Mouse (Mus musculus): ENCODE results near the gene Npas2.
A peak's percentile ranks its signal among the peaks of the same experiment; 100 is the strongest.

Gene Npas2

DNA sequence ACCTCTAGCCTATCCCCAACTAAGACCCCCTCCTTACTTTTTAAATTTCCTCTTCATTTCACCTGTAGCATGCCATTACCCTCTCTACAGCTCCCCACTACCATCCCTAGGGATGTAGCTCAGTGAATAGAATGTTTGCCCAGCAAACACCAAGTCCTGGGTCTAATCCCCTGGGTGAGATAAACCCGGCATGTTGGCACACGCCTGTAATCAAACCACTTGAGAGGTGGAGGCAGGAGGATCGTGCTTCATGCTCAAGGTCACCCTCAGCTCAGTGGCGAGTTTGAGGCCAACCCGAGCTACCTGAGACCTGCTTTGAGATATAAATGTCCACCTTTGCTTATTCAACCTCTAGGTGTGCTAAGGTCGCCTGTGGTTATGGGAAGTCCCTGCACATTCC lies 19.5 kb downstream of the Npas2 start:
- no peak for DNase-seq (ENCODE audit: low read depth, low spot score)

DNA sequence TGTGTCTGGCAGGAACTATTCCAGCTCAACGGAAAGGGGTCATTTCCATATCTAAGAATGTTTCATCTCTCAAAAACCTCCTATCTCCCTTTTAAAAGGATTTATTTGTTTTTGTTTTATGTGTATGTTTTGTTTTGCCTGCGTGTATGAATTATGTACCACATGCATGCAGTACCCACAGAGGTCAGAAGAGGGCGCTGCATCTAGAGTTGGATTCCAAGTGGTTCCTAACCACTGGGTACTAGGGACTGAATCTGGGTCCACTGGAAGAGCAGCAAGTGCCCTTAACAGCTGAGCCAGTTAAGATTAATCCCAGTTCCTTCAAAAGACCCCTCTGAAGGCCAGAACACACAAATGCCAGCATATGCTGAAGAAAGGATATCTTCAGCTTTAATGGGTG lies 24.1 kb downstream of the Npas2 start:
- DNase-seq (ENCODE audit: low read depth, low spot score) = peak; percentile 66

DNA sequence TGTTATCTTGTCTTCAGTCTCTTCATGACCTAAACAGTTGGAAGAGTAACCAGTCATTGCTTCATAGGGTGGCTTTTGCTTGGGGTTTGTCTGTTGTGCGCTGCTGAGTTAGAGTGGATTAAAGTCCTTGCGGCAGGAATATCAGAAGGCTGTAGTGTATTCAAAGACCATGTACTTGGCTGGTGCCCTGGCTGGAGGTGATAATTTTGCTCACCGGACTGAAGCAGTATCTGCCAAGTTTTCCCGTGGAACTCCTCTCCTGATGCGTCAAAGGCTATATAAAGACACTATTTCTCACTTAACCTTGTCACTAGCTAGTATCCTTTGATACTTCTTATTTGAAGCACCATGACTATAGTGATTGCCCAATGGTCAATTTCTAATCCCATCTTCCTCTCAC lies 34.9 kb downstream of the Npas2 start:
- no peak for DNase-seq (ENCODE audit: low read depth, low spot score)

DNA sequence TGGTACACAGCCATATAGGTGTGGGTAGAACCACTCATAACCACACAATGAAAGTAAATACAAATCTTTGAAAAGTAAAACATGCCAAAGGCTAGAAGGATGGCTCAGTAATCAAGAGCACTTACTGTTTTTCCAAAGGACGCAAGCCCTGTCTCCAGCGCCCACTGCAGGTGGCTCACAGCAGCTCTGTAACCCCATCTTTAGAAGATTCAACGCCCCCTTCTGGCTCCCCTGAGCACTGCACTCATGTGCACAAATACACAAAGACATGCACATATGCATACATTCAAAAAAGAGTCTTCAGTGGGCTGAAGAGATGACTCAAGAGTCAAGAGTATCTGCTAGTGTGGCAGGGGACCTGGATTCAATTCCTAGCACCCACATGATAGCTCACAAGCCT lies 36.5 kb downstream of the Npas2 start:
- DNase-seq (ENCODE audit: low read depth, low spot score) = peak; percentile 69

DNA sequence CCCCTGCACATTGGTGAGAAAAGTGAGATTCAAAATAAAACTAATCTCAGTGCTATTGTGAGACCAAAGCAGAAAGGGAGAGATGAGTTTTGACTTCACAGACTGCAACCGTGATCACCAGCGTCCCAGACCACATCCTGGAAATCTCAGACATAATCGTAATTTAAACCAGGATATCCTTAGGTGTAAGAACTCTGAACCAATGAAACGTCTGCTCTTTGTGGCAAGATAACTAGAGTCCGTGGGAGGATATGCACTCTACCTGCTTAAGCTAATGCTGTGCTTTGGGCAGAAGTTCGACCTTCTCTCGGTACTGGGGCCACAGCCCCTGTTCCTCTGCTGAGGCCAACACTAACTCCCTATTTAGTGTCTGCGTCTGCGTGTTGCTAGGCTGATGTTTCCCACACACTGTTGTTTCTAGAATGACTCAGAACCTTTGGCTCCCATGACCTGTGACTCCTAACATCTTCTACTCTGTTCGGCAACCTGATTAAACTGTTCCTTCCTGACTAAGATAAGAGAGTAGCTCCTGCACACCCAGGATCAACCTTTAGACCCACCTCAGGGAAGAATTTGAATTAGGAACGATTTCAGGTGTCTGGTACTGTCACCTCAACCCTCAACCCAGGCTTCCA lies 41.4 kb downstream of the Npas2 start:
- DNase-seq (ENCODE audit: low read depth, low spot score) = no peak

DNA sequence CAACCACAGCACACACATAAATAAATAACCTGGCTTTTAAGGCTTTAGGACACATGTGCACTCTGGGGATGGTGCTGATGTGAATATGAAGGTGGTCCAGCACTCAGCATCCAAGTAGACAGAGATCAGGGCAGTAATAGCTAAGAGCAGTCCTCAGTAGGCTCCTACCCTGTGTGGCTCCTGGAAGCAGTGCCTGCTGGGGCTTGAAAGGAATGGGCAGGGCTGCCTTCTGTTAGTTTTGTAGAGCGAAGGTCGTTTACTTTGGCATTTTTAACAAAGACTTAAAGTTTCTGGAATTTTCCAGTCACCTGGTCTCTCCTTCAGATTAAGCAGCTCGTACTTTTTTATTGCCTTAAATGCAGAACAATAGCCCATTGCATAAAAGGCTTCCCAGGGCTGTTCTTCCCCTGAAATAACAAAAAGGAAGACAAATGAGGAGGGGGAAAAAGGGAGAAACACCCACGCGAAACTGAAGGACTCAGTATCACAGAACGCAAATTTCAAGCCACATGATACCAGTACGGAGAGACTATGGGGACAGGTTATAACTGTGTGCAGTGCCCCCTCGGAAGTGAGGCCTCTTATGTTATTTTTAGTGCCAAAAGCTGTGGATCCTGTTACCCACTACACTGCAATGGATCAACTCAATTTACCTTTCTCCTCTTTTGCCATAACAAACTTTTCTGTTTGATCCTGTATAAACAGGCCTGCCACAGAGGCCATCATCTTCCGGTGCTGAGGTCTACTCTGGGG lies 44.1 kb downstream of the Npas2 start:
- DNase-seq (ENCODE audit: low read depth, low spot score) = peak; percentile 79

GRCm38 (mm10) chr1:39240860-39241584 lies 47.5 kb downstream of the Npas2 start:
- DNase-seq (ENCODE audit: low read depth, low spot score) = no peak

DNA sequence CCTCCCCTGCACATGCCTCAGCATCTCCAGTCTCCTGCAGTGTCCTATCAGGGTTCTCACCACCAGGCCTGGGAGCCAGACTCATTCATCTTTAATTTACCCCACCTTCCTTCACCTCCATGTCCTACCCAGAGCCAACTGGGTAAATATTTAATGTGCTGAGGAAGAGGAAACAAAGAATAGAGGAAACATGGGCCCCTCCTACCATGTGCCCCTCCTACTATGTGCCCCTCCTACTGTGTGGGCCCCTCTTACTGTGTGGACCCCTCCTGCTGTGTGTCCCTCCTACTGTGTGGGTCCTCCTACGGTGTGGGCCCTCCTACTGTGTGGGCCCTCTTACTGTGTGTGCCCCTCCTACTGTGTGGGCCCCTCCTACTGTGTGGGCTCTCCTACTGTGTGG lies 51.2 kb downstream of the Npas2 start:
- DNase-seq (ENCODE audit: low read depth, low spot score) = no peak

- DNase-seq (ENCODE audit: low read depth, low spot score) = no peak
Measured at GRCm38 (mm10) chr1:39251679-39252078, 58.1 kb downstream of the Npas2 start.

GRCm38 (mm10) chr1:39253771-39254170 lies 60.2 kb downstream of the Npas2 start:
- peak; percentile 69 for DNase-seq (ENCODE audit: low read depth, low spot score)

- DNase-seq (ENCODE audit: low read depth, low spot score) = no peak
Measured at GRCm38 (mm10) chr1:39256051-39256450, 62.5 kb downstream of the Npas2 start.

- no peak for DNase-seq (ENCODE audit: low read depth, low spot score)
Measured at GRCm38 (mm10) chr1:39256513-39257330, 63.2 kb downstream of the Npas2 start.

DNA sequence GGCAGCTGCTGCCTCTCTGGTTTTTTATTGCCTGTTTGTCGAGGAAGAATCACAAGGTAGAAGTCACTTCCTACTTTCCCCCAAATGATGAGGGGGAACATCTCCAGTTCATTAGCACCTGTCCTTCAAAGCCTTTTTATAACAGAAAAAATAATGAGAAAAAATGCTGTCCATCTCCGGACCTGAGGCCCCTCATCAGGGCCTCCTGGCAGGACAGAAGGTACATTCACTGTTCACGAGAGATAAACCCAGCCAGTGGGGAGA lies 63.7 kb downstream of the Npas2 start:
- DNase-seq (ENCODE audit: low read depth, low spot score) = no peak

- no peak for DNase-seq (ENCODE audit: low read depth, low spot score)
Measured at GRCm38 (mm10) chr1:39259668-39260067, 66.1 kb downstream of the Npas2 start.

DNA sequence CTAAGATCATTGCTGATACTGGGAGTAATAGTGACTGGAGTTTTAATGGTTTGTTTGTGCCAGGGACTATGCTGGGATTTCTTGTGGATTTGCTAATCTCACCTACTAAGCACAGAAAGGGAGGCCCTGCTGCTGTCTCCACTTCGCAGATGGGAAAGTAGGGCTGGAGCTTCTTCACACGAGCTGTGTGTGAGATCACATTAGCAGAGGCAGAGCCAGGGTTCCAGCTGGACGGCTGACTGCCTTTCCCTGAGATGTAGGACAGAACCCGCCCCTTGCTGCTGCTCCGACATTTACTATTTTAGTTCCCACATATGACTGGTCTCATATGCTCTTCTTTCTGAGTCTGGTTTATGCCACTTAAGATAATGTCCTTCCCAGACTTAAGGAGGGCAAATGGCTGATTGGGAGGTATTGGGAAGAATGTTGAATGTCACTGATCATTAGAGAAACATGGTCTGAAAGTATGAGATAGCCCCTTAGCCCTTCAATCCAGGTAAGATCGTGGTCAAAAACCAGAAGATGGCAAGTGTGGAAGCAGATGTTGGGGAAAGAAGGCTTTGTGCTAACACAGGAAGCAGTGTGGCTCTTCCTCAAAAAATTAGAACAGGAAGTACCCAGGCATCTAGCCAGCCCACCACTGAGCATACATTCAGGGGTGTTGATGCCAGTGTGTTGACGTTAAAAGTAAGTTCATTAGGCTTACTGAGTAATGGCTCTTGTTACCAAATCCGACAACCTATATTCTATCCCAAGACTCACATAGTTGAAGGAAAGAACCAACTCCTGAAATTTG lies 66.8 kb downstream of the Npas2 start:
- DNase-seq (ENCODE audit: low read depth, low spot score) = no peak

DNA sequence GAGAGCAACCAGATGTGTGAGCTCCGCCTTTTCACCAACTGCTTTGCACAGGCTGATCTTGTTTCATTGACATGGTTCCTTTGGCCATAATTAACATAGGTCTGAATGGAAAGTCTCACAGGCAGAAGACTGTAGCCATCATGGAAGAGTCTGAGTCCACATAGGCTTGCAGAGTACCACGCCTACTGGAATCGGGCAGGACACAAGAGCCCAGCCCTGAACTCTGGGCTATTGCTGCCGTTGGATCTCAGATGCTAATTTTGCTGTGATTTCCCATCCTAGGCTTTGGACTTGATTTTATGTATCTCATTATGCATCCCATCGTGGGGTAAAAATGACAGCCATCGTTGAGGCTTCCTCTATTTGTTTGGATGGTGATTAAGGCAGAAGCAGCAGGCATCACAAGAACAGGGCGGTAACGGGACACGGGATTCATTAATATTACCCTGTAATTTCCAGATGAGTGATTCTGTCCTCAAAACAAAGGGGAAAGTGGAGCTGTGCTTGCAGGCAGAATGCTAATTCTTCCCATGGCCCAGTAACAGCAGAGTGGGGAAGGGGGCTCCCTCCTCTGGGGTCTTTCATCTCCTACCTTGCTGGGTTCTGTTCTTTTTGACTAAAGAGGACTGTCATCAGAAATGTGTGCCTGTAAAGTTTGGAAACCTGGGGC lies 73.4 kb downstream of the Npas2 start:
- DNase-seq (ENCODE audit: low read depth, low spot score) = no peak

- DNase-seq (ENCODE audit: low read depth, low spot score) = no peak
Measured at GRCm38 (mm10) chr1:39272976-39273375, 79.4 kb downstream of the Npas2 start.

GRCm38 (mm10) chr1:39280391-39280790 lies 86.9 kb downstream of the Npas2 start:
- no peak for DNase-seq (ENCODE audit: low read depth, low spot score)

DNA sequence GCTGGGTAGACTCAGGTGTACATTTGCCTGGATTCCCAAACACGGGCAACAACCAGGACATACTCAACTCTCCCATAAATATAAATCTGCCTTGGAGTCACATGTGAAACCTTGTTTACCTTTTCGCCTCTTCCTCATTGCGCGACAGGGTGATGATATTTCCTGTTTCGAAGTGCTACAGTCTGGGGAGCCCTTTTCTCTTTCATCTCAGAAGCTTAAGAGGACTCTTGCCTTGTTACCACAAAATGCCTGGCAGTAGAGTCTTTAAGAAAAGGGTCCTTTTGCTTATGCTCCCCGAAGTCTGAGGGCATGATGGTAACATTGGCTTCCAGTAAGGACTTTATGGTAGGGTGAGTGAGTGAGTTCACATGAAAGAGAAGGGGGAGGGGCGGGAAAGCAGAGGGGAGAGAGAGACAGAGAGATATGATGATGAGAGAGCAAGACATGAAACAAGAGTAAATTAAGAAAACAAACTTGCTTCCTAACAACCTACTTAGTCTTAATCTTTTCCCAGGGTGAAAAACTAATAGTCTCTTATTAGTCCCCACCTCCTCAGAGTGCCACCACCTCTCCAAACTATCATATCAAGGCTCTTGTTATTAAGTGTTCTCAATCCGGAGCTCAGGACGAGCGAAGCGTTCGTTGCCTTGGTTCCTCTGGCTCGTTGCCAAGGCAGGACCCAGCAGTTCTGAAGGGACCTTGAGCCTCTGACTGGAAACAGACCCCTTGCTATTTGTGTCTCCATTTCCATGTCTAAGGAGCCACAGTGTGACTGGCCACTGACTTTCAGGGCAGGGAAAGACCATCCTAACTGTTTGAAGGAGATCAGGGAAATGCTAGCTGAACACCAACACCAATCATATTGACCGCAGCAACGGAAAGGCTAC lies 87.7 kb downstream of the Npas2 start:
- DNase-seq (ENCODE audit: low read depth, low spot score) = peak; percentile 68

- DNase-seq (ENCODE audit: low read depth, low spot score) = no peak
Measured at GRCm38 (mm10) chr1:39281888-39282287, 88.4 kb downstream of the Npas2 start.
